Mouse (Mus musculus) olfactory bulb, adult 2 months (tissue): ENCODE results near the gene Mdh1.

Experiments used
- CTCF ChIP-seq: fragments of 200-500 bp; IDR thresholded peaks from 2 replicates; pipeline ENCODE4 v1.5.1; 2012; ENCODE audit warnings: low read depth, mild to moderate bottlenecking, low read length, moderate library complexity; ENCODE audit not compliant: insufficient read depth
- POLR2A ChIP-seq: fragments of 200-500 bp; IDR thresholded peaks from 2 replicates; pipeline ENCODE4 v1.6.1; 2012; ENCODE audit warnings: mild to moderate bottlenecking, low read depth, low read length, moderate library complexity; ENCODE audit not compliant: insufficient read depth

DNA sequence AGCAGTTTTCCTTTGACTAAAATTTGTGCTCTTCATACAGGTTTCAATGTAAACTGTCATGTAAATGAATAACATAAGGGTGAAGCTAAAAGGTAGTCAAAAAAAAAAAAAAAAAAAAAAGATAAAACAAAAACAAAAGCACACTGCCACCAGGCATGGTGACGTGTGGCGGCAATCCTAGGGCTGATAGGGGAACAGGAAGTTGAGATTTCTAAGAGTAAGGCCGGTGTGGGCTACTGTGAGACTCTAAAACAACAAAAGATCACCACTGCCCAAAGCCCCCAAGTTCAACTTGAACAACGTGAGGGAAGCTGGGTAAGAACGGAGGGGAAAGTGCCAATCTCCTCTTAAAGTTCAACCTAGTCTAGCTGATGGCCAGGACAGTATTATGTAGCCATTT lies 3.2 kb downstream of the Mdh1 start:
- no peak for TF ChIP-seq CTCF
- TF ChIP-seq POLR2A = no peak
